Mouse (Mus musculus) ES-Bruce4 (cell line): ENCODE measurements around the gene Sgsh.

Experiments
- CTCF ChIP-seq: IDR thresholded peaks from one replicate; pipeline ENCODE4 v1.8.1; 2011; ENCODE audit warnings: low read depth, low read length
- EP300 ChIP-seq: IDR thresholded peaks from 2 replicates; pipeline ENCODE4 v1.6.1; 2011; ENCODE audit warnings: low read depth, low read length; ENCODE audit not compliant: insufficient read depth

DNA sequence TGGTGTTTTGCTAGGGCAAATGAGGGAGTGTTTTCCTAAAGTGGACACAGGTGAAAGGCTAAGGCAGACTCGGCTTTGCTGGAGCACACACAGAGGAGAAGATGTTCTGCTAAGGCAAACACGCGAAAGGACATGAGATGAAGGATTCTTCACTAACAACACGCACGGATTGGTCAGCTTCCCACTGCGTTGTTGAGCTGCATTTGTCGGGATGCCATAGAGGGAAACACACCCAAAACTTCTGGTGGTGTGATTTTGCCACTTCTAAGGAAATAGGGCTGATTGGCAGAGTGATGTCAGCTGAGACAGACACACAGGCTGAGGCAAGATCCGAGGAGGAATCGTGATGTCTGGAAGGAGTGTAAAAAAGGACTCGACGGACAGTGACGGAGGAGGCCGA, 40.6 kb upstream of the Sgsh start:
- TF ChIP-seq CTCF (no peak), EP300 (no peak)
